Mouse (Mus musculus): ENCODE data around the gene Cd19. TPM values are rescaled to one million over a fixed set of nuclear protein-coding genes. Genes with fewer than 3 reads are reported as not detected.
"Not testable (repeated sequence)": the region's sequence is repeated elsewhere in the genome, so short reads cannot be mapped to it uniquely, and the experiment has no call there.

The Cd19 gene
- total RNA-seq, 2 experiments from 2014 or later: not detected

DNA sequence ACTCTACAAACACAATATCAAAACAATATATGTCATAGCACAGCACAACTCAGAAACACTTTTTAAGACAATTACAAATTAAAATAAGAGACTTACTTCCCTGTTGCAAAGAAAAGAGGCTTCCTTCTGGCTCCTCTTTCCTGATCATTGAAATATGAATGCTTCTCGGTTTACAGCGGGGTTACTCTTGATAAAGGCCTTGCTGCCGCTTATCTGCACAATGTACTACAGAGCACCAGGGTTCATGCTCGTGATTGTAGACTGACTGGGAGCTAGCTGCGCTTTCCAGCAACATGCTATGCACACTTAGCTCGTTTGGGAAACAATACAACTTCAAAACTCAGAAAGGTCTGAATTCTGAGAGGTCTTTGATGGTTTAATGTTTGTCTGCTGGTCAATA lies 17.5 kb downstream of the Cd19 start:
- intact Hi-C loops (cut with DNase I): loop anchor here (2.0 kb wide), 1 partner anchor 132 kb away; no protein-coding TSS in a partner anchor
- DNase-seq (ENCODE audit: extremely low spot score in 1 of 2, low spot score in 2 of 2): no peak

DNA sequence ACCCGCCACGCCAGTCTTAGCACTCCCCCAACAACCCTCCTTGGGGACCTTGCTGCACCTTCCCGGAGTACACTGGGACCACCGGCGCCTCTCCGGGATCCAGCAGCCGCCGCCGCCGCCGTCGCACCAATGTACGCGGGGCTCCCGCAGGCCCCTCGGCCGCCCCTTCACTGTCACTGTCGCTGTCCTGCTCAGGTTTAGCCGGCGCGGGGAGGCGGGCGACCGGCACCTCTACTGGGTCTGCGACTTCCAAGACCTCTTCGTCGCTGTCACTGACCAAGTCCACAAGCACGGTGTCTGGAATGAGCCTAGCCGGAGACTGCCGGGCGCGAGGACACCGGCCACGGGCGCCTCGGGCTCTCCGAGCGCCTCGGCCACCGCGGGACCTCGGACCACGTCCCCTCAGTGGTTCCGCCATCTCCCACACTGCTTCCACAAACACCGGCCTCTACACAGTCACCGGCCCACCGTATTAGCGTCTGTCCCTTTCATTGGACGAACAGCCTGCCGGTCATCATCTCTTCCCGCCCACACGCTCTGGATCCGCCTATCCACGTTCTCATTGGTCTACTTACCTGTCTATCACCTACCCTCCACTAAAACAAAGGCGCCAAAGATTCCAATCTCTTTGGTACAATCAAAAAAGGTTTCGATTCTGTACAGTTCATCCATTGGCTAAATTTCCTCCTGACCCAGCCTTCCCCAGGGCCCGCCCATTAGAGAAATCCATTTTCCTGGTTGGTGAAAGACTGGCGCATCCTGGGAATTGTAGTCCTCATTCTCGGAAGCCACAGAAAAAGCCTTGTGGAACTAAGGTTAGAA lies 18.2 kb downstream of the Cd19 start, which contains the start of gene Nfatc2ip:
Gene Nfatc2ip, minus strand, starts transcription at position 440 of the 822 bp plus-strand sequence.
- DNase-seq (ENCODE audit: extremely low spot score in 1 of 2, low spot score in 2 of 2): peak; percentile 92 to 99
- intact Hi-C loops (cut with DNase I): loop anchor here (2.0 kb wide), 1 partner anchor 132 kb away; no protein-coding TSS in a partner anchor

DNA sequence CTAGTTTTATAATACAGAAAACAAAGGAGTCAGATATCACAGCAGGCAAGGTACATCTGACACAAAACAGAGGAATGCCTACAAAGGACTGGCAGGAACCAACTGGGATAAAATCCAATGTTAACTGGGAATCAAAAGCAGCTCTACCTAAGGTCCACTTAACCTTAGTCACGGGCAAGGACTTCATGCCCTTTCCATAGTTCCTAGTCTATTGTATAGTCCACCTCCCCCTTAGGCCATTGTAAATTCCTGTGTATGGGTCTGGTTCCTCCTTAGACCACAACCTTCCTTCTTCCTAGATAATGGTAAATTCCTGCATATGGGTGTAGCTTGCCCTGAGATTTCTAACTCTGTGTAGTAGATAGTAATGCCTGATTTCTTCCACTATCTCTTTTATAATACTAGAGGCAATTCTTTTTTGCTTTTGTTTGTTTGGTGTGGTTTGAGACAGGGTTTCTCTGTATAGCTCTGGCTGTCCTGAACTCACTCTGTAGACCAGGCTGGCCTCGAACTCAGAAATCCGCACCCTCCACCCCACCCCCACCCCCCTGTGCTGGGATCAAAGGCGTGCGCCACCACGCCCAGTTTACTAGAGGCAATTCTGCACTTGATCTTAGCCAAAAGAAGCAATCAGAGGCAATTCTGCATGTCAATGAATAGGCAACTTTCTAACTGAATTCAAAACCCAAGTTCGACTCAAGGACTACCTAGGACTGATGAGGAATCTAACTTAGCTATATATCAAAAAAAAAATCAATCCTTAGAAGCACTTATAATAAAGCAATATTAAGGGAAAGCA lies 22.4 kb downstream of the Cd19 start:
- intact Hi-C loops (cut with DNase I); DNase-seq (ENCODE audit: extremely low spot score in 1 of 2, low spot score in 2 of 2): not testable (repeated sequence)

DNA sequence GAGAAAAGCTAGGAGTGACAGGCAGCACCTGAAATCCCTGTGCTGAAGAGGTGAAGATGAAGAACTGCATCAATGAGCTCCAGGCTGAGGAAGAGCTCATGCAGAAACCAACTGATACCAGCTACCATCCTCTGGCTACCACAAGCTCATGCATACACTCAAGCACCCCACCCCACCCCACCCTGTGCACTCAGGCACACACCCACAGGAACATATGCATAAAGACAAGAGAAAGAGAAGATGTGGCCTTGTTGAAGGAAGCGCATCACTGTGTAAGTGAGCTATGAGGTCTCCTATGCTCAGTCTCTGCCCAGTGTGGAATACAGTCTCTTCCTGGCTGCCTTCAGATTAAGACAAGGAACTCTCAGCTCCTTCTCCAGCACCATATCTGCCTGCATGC lies 26.5 kb downstream of the Cd19 start:
- intact Hi-C loops (cut with DNase I): no loop called here
- no peak for DNase-seq (ENCODE audit: extremely low spot score in 1 of 2, low spot score in 2 of 2)

DNA sequence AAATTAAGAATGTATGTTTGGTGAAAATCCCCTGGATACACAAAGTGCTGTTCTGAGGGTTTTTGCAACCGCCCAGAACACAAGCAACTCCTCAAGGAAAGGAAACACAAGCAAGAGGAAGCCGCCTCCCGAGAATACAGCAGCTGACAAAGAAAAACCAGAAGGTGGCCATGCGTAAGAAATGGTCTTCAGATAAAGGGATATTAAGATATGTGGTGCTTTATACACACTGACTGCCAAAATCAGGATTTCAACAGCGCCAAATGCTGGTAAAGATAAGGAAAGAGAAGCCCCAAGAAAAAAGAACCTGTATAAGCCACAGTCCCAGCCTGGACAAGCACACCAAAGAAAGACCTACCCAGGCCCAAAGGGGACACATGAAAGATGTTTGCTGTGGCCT lies 31.1 kb downstream of the Cd19 start:
- intact Hi-C loops (cut with DNase I): no loop called here
- DNase-seq (ENCODE audit: extremely low spot score in 1 of 2, low spot score in 2 of 2): no peak

DNA sequence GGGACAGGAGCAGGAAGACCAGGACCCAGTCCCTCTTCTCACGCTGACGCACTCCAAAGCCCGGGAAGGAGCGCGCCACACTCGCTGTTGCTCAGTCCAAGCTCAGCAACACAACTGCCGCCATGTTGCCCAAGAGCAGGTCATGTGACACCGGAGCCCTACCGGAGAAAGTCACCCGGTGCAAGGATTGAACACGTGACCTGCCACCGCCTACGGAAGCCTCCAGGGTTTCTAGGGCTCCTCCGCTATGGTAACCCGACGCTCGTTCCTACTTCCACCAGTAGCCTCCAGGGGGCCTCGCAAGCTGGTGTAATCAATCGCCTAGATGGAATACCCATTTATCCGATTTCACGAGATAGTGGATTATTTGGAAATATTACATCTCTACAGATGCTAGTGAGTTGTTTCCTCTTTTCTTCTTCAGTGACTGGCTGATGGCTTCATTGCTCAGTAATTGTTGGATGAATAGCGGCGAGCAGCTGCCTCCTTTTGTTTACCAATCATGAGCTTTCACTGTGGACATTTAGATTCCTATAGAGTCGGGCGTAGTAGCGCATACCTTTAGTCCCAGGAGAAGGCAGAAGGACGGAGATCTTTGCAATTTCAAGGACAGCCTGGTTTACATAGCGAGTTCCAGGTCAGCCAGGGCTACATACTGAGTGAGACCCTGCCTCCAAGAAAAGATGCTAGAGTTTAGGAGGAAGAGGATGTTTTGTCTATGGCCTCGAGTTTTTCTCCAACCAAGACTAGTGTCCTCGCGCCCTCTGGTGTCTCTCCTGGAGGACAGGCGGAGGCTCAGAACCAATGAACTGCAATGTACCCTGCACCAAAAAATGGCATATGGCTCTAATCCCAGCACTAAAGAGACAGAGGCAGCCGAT lies 37.2 kb downstream of the Cd19 start, which contains the start of gene Spns1:
Gene Spns1, minus strand, starts transcription at position 173 of the 881 bp plus-strand sequence.
- intact Hi-C loops (cut with DNase I): loop anchor here (1.0 to 5.0 kb wide), 2 partner anchors 54 to 115 kb away; no protein-coding TSS in a partner anchor
- DNase-seq (ENCODE audit: extremely low spot score in 1 of 2, low spot score in 2 of 2): peak; percentile 97 to 98

DNA sequence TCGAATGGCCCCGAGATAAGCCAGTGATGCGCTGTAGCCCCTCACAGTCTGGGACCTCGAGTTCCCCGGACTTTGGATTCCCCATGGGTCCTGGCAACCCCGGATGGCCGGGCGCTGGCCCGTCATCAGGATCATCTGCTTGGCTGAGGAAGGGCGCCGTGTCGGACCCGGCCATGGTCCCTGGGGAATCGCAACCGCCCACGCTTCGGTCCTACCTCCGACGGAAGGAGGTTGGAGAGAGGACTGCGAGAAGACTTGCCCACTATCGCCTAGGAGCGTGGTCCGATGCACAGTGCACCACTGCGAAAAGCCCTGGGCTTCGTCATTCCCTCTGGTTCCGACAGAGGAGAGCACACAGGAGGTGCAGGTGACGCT lies 37.8 kb downstream of the Cd19 start:
- DNase-seq (ENCODE audit: extremely low spot score in 1 of 2, low spot score in 2 of 2): peak in 1 of 2 experiments; percentile 58
- intact Hi-C loops (cut with DNase I): loop anchor here (5.0 kb wide), 1 partner anchor 115 kb away; no protein-coding TSS in a partner anchor

DNA sequence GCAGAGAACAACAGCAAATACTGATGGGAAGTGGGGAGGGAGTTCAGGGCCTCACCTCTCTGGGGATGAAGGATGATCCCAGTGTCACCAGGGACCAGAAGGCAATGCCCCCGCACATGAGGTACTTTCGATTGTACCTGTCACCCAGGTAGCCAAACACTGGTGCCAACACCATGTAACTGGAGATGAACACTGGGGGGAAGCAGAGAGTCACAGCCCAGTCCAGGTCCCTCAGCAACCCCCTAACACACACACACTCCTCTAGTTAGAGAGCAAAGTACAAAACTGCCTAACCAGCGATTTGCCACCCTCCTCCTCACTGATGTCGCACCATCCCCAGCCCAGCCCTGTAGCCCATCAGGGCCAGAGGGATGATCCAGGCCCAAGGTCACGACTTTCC lies 39.7 kb downstream of the Cd19 start:
- no peak for DNase-seq (ENCODE audit: extremely low spot score in 1 of 2, low spot score in 2 of 2)
- intact Hi-C loops (cut with DNase I): loop anchor here (5.0 kb wide), 1 partner anchor 113 kb away; no protein-coding TSS in a partner anchor

DNA sequence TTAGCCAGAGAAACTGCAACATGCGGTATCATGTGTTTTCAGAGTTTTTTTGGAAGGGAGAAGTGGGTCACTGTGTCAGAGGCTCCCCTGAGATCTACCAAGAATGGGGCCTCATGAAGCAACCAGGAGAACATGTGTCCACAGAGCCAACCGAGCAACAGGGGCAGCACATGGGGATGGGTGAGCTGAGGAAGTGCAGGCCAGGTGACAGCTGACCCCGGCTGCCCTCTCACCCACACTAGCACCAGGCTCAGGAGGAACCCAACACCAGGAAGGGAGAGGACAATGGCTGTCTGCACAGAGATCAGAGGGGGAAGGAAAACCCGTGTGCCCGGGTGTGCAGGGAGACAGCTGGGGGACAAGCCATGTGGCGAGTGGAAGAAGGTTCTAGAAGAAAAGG lies 40.2 kb downstream of the Cd19 start:
- DNase-seq (ENCODE audit: extremely low spot score in 1 of 2, low spot score in 2 of 2): no peak
- intact Hi-C loops (cut with DNase I): no loop called here

DNA sequence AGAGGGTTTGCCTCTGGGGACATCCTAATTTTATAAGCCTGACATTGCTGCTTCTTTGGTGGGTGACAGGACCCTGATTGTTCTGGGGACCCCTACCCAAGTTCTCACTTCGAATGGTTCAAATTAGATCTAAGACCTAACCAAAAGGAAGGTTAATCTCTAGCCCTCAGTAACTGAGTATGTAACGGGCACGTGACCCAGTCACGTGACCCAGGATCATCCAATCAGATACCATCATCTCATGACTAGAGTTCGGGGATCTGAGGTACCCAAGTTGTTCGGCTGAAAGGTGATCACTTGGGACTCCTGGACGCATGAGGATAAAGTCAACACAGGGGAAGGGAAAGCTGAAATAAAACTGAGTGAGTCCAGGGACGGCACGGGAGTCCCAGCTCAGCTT lies 41.7 kb downstream of the Cd19 start:
- DNase-seq (ENCODE audit: extremely low spot score in 1 of 2, low spot score in 2 of 2): no peak
- intact Hi-C loops (cut with DNase I): no loop called here

DNA sequence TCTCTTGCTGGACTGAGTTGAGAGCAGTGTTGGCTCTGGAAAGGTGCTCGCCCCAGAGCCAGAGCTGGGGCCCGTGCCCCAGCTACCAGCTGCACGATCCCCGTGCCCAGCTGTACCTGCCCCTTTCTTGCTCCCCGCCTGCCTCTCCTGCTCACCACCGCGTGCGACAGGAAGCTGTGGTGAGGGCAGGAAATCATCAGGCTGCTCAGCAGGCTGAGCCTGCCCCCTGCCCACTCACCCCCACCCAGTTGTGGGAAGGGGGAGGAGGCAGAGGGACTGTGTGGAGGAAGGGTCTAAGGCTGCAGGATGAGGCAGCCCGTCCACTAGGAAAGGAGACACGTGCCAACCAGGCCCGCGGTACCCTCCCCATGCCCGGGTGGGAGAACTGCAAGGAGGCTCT lies 45.3 kb downstream of the Cd19 start, which contains the start of gene Lat:
Gene Lat, minus strand, starts transcription at position 178 of the 400 bp plus-strand sequence.
- intact Hi-C loops (cut with DNase I): no loop called here

DNA sequence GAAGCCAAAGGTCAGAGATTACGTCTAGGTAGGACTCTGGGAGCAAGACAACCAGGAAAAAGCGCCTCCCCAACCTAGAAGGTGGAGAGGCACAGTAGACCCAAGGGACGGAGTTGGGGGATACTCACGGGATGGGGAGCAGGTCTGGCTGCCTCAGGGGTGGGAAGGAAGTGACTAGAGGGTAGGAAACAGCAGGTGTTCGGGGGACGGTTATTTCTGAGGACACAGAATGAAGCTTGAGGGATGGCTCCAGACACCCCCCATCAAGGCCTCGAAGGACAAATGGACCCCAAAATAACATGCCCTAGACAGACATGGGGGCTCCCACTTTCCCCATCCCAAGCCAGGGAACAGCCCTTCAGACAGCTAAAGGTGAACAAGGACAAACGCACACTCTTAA lies 46.3 kb downstream of the Cd19 start:
- no peak for DNase-seq (ENCODE audit: extremely low spot score in 1 of 2, low spot score in 2 of 2)
- intact Hi-C loops (cut with DNase I): no loop called here

More for the DNA sequence above, 45.3 kb downstream of the Cd19 start, which contains the start of gene Lat:
- DNase-seq (ENCODE audit: extremely low spot score in 1 of 2, low spot score in 2 of 2): no peak

DNA sequence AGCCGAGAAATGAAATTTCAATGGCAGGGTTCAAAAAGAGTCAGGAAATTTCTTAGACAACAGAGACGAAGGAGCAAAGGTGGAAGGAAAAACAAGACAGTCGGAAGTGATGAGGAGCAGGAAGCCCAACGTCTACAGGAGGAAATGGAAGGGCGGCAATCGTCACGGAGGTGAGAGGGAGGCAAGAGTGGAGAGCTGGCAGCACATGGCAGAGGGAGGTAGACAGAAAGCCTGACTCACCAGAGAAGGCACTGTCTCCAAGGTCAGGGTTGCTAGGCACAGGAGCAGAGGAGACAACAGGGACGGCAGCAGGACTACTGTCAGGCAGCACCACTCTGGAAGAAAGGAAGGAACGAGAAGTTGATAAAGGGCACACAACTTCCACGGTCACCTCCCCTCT lies 47.1 kb downstream of the Cd19 start:
- intact Hi-C loops (cut with DNase I): no loop called here
- DNase-seq (ENCODE audit: extremely low spot score in 1 of 2, low spot score in 2 of 2): no peak

DNA sequence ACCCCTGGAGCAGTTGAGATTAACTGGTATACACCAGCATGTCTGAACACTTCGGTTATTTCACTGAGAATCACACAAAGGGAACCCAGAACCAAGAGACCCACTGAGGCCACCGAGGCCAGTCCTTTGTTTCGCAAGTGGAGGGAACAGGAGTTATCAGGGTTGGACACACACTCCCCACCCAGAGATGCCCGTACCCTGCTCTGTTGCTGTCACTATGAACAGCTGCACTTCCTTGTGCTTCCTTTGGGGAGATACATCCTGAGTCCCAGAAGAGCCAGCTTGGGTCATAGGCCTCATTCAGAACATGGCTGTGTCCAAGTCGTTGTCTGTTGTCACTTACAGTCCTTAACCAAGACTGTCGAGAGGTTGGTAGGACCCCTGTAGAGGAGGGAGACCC lies 51.7 kb downstream of the Cd19 start:
- no peak for DNase-seq (ENCODE audit: extremely low spot score in 1 of 2, low spot score in 2 of 2)
- intact Hi-C loops (cut with DNase I): no loop called here

DNA sequence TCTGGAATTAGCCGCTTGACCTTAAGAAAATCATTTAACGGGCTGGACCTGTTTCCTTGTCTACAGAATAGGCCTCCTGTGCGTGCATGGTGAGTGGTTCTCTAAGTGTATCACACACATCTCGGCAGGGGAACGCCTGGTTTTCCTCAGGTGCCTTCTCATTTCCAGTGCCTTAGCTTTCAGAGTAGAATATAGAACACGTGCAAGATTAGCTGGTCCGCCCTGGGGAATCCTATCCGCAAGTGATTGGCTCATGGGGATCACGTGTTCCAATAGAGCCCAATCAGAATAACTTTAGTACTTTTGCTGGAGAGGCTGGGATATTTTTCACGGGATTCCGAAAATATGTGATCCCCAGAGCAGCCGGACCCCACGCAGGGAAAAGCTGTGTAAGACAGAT lies 55.6 kb downstream of the Cd19 start:
- intact Hi-C loops (cut with DNase I): no loop called here
- DNase-seq (ENCODE audit: extremely low spot score in 1 of 2, low spot score in 2 of 2): no peak
